Mouse (Mus musculus): ENCODE data around the gene Elfn2. TPM values are rescaled to one million over a fixed set of nuclear protein-coding genes. Genes with fewer than 3 reads are reported as not detected.

Elfn2 gene
- total RNA-seq, 2 experiments from 2014 or later = 127 to 138 TPM

- peak; percentile 72 to 73 for DNase-seq (ENCODE audit: low spot score in 2 of 2)
Observed at GRCm38 (mm10) chr15:78684111-78684510, 34.5 kb downstream of the Elfn2 start.

GRCm38 (mm10) chr15:78683474-78683873 lies 35.1 kb downstream of the Elfn2 start:
- no peak for DNase-seq (ENCODE audit: low spot score in 2 of 2)

GRCm38 (mm10) chr15:78681781-78682180 lies 36.8 kb downstream of the Elfn2 start:
- no peak for DNase-seq (ENCODE audit: low spot score in 2 of 2)

- DNase-seq (ENCODE audit: low spot score in 2 of 2) = peak in 1 of 2 experiments; percentile 37
Observed at GRCm38 (mm10) chr15:78681301-78681700, 37.3 kb downstream of the Elfn2 start.

GRCm38 (mm10) chr15:78680291-78680690 lies 38.3 kb downstream of the Elfn2 start:
- DNase-seq (ENCODE audit: low spot score in 2 of 2) = no peak

- DNase-seq (ENCODE audit: low spot score in 2 of 2) = no peak
Observed at GRCm38 (mm10) chr15:78677708-78678107, 40.9 kb downstream of the Elfn2 start.

- DNase-seq (ENCODE audit: low spot score in 2 of 2) = no peak
Observed at GRCm38 (mm10) chr15:78677015-78677414, 41.6 kb downstream of the Elfn2 start.

GRCm38 (mm10) chr15:78674912-78675412 lies 43.6 kb downstream of the Elfn2 start:
- no peak for DNase-seq (ENCODE audit: low spot score in 2 of 2)

- no peak for DNase-seq (ENCODE audit: low spot score in 2 of 2)
Observed at GRCm38 (mm10) chr15:78673436-78673835, 45.1 kb downstream of the Elfn2 start.

- peak; percentile 67 to 71 for DNase-seq (ENCODE audit: low spot score in 2 of 2)
Observed at GRCm38 (mm10) chr15:78670341-78670740, 48.2 kb downstream of the Elfn2 start.

GRCm38 (mm10) chr15:78669221-78669871 lies 49.2 kb downstream of the Elfn2 start:
- no peak for DNase-seq (ENCODE audit: low spot score in 2 of 2)

- no peak for DNase-seq (ENCODE audit: low spot score in 2 of 2)
Observed at GRCm38 (mm10) chr15:78664268-78664667, 54.3 kb downstream of the Elfn2 start.

GRCm38 (mm10) chr15:78651169-78651568 lies 67.4 kb downstream of the Elfn2 start:
- DNase-seq (ENCODE audit: low spot score in 2 of 2) = peak in 1 of 2 experiments; percentile 34

- no peak for DNase-seq (ENCODE audit: low spot score in 2 of 2)
Observed at GRCm38 (mm10) chr15:78647746-78648145, 70.8 kb downstream of the Elfn2 start.

- DNase-seq (ENCODE audit: low spot score in 2 of 2) = no peak
Observed at GRCm38 (mm10) chr15:78644606-78645005, 74.0 kb downstream of the Elfn2 start.

- DNase-seq (ENCODE audit: low spot score in 2 of 2) = no peak
Observed at GRCm38 (mm10) chr15:78643633-78644032, 74.9 kb downstream of the Elfn2 start.

GRCm38 (mm10) chr15:78635231-78635630 lies 83.3 kb downstream of the Elfn2 start:
- no peak for DNase-seq (ENCODE audit: low spot score in 2 of 2)

GRCm38 (mm10) chr15:78634095-78634737 lies 84.4 kb downstream of the Elfn2 start:
- DNase-seq (ENCODE audit: low spot score in 2 of 2) = peak; percentile 45 to 55

GRCm38 (mm10) chr15:78633413-78633812 lies 85.2 kb downstream of the Elfn2 start:
- no peak for DNase-seq (ENCODE audit: low spot score in 2 of 2)

- no peak for DNase-seq (ENCODE audit: low spot score in 2 of 2)
Observed at GRCm38 (mm10) chr15:78632387-78632786, 86.2 kb downstream of the Elfn2 start.

- no peak for DNase-seq (ENCODE audit: low spot score in 2 of 2)
Observed at GRCm38 (mm10) chr15:78626285-78626684, 92.3 kb downstream of the Elfn2 start.

GRCm38 (mm10) chr15:78624961-78625360 lies 93.6 kb downstream of the Elfn2 start:
- DNase-seq (ENCODE audit: low spot score in 2 of 2) = no peak

Data from layer of hippocampus, postnatal 10 days (tissue).